Mouse (Mus musculus) bone marrow macrophage, adult 2 months (primary cell): Measurements from ENCODE around the gene Zfp354b. TPM values are rescaled to one million over a fixed set of nuclear protein-coding genes. Genes with fewer than 3 reads are reported as not detected.
A peak's percentile ranks its signal among the peaks of the same experiment; 100 is the strongest.

Experiments
- H3K27ac ChIP-seq: 2 replicates; pipeline ENCODE4 v1.5.1; 2012; ENCODE audit warnings: low read depth, low read length; ENCODE audit not compliant: insufficient read depth
- H3K4me1 ChIP-seq: 2 replicates; pipeline ENCODE4 v1.6.1; 2012; ENCODE audit warnings: low read length; ENCODE audit not compliant: control insufficient read depth, insufficient read depth
- H3K4me3 ChIP-seq: 2 replicates; pipeline ENCODE4 v1.5.1; 2012; ENCODE audit warnings: mild to moderate bottlenecking, low read length, moderate library complexity; ENCODE audit not compliant: insufficient read depth
- CTCF ChIP-seq: IDR thresholded peaks from 2 replicates; pipeline ENCODE4 v1.5.1; 2012; ENCODE audit warnings: low read depth, mild to moderate bottlenecking, low read length, moderate library complexity
- POLR2A ChIP-seq: IDR thresholded peaks from 2 replicates; pipeline ENCODE4 v1.6.1; 2012; ENCODE audit warnings: mild to moderate bottlenecking, low read depth, low read length, borderline replicate concordance
- polyA plus RNA-seq: library from polyadenylated mRNA; stranded (reverse); fragments of >200 nt; gene quantifications from 2 replicates; pipeline ENCODE4 v1.2.4, GENCODE M21; 2012; ENCODE audit not compliant: missing spikeins, insufficient read depth, insufficient read length

The Zfp354b gene
- polyA plus RNA-seq, 1 experiment = not detected

GRCm38 (mm10) chr11:50932040-50932439, 607 bp upstream of the Zfp354b start:
- TF ChIP-seq CTCF = no peak
- TF ChIP-seq POLR2A = no peak
- H3K27ac ChIP-seq = no peak overlapping the region
- no peak overlapping the region for H3K4me3 ChIP-seq
- H3K4me1 ChIP-seq = 0 out of 2 replicates have a peak, but pooled peaks cover 3% of the 10 kb centered on the region

GRCm38 (mm10) chr11:50931021-50931420, 412 bp downstream of the Zfp354b start:
- no peak overlapping the region for H3K27ac ChIP-seq
- H3K4me1 ChIP-seq = 0 out of 2 replicates have a peak, but pooled peaks cover 3% of the 10 kb centered on the region
- peak overlapping the region; percentile 84 for H3K4me3 ChIP-seq
- TF ChIP-seq CTCF = no peak
- no peak for TF ChIP-seq POLR2A

GRCm38 (mm10) chr11:50930469-50931014, 891 bp downstream of the Zfp354b start:
- H3K4me3 ChIP-seq = peak overlapping the region; percentile 84
- 0 out of 2 replicates have a peak, but pooled peaks cover 3% of the 10 kb centered on the region for H3K4me1 ChIP-seq
- TF ChIP-seq POLR2A (no peak), CTCF (no peak)
- H3K27ac ChIP-seq = no peak overlapping the region

- TF ChIP-seq CTCF (no peak), POLR2A (no peak)
- Histone ChIP-seq H3K4me1 (no peaks in the 10 kb centered on the region), H3K27ac (no peak within 1 kb of the TSS), H3K4me3 (peak within 1 kb of the TSS; percentile 73)
Observed at GRCm38 (mm10) chr11:50915671-50916320, 15.6 kb downstream of the Zfp354b start, which contains the start of gene Zfp2. Gene Zfp2, minus strand, starts transcription at chr11:50916165.

- no peak for TF ChIP-seq POLR2A
- H3K4me3 ChIP-seq = no peak overlapping the region
- H3K4me1 ChIP-seq = no peaks in the 10 kb centered on the region
- no peak overlapping the region for H3K27ac ChIP-seq
Observed at GRCm38 (mm10) chr11:50914461-50914860, 17.0 kb downstream of the Zfp354b start.

GRCm38 (mm10) chr11:50913301-50913700, 18.1 kb downstream of the Zfp354b start:
- H3K27ac ChIP-seq = no peak overlapping the region
- no peak overlapping the region for H3K4me3 ChIP-seq
- no peaks in the 10 kb centered on the region for H3K4me1 ChIP-seq
- no peak for TF ChIP-seq CTCF
- TF ChIP-seq POLR2A = no peak

- H3K4me3 ChIP-seq = no peak overlapping the region
- TF ChIP-seq POLR2A (no peak), CTCF (no peak)
- H3K4me1 ChIP-seq = no peaks in the 10 kb centered on the region
- H3K27ac ChIP-seq = no peak overlapping the region
Observed at GRCm38 (mm10) chr11:50908136-50908535, 23.3 kb downstream of the Zfp354b start.

GRCm38 (mm10) chr11:50897359-50897758, 34.1 kb downstream of the Zfp354b start:
- TF ChIP-seq CTCF (no peak), POLR2A (no peak)
- H3K4me3 ChIP-seq = no peak overlapping the region
- no peak overlapping the region for H3K27ac ChIP-seq
- no peaks in the 10 kb centered on the region for H3K4me1 ChIP-seq

- no peaks in the 10 kb centered on the region for H3K4me1 ChIP-seq
- H3K27ac ChIP-seq = no peak overlapping the region
- no peak for TF ChIP-seq CTCF
- no peak for TF ChIP-seq POLR2A
- H3K4me3 ChIP-seq = no peak overlapping the region
Observed at GRCm38 (mm10) chr11:50892441-50892840, 39.0 kb downstream of the Zfp354b start.

GRCm38 (mm10) chr11:50887390-50888128, 43.9 kb downstream of the Zfp354b start, which contains the start of gene Zfp454:
Gene Zfp454, minus strand, starts transcription at chr11:50887651.
- H3K4me1 ChIP-seq = no peaks in the 10 kb centered on the region
- TF ChIP-seq POLR2A = no peak
- TF ChIP-seq CTCF = no peak
- no peak within 1 kb of the TSS for H3K27ac ChIP-seq
- peak within 1 kb of the TSS; percentile 51 for H3K4me3 ChIP-seq
